Mouse (Mus musculus) brain, embryonic 14.5 days (tissue): ENCODE results near the gene Exoc3.

Experiments
- CTCF ChIP-seq: fragments of 200-500 bp; IDR thresholded peaks from 2 replicates; pipeline ENCODE4 v1.5.1; 2012; ENCODE audit warnings: inconsistent platforms, mild to moderate bottlenecking, moderate library complexity, borderline replicate concordance; ENCODE audit not compliant: insufficient read depth, insufficient read length; ENCODE audit errors: extremely low read depth
- POLR2A ChIP-seq: fragments of 200-500 bp; IDR thresholded peaks from 2 replicates; pipeline ENCODE4 v1.6.1; 2012; ENCODE audit warnings: mild to moderate bottlenecking, inconsistent platforms, borderline replicate concordance; ENCODE audit not compliant: poor library complexity, insufficient read depth, insufficient read length, severe bottlenecking; ENCODE audit errors: extremely low read depth

- TF ChIP-seq POLR2A, result no peak
- TF ChIP-seq CTCF, result no peak
Measured at GRCm38 (mm10) chr13:74183011-74183695, 25.4 kb downstream of the Exoc3 start.
